Mouse (Mus musculus) heart, adult 11 months (tissue): ENCODE measurements around the gene Tnfsf13.
"Not testable (repeated sequence)": the region's sequence is repeated elsewhere in the genome, so short reads cannot be mapped to it uniquely, and the experiment has no call there.

ENCODE experiments used
- DNase-seq: peaks from one replicate; pipeline ENCODE4 v3.0.0; 2022

Gene Tnfsf13

DNA sequence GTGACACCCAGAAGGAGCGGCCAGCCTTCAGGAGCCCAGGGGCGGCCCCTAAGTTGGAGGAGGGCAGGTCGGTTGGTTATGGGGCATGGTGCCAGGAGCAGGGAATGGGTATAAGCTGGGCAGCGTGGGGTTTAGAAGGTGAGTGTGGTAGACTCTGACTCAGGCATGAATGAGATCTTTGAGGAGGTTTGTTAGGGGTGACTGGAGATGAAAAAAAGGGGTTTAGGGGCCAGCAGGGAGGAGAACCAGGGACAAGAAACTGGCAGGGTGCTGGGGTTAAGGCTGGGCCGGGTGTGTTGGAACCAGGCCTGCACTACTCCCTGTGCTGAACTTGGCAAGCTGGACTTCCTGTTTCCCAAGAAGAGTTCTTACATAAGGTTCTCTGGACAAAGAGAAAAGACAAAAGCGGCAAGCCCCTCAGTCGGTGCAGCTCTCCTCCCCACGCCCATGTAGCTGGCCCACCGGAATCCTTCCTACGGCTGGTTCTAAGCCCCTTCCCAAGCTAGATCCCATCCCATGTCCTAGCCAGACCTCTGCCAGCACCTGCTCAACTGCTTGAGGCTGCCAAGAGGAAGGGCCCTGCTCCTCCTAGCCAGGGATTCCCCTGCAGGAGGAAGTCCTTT lies at the start of gene Tnfsf13:
TSS of gene Tnfsf13 (minus strand) at position 259 of the 623 bp plus-strand sequence.
- DNase-seq: peak; percentile 100

DNA sequence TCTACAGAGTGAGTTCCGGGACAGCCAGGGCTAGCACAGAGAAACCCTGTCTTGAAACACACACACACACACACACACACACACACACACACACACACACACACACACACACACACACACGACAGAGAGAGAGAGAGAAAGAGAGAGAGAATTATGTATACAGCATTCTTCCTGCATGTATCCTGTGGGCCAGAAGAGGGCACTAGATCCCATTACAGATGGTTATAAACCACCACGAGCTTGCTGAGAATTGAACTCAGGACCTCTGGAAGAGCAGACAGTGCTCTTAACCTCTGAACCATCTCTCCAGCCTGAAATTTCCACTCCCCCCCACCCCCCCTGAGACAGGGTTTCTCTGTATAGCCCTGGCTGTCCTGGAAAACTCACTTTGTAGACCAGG lies 45.8 kb upstream of the Tnfsf13 start:
- DNase-seq: not testable (repeated sequence)

DNA sequence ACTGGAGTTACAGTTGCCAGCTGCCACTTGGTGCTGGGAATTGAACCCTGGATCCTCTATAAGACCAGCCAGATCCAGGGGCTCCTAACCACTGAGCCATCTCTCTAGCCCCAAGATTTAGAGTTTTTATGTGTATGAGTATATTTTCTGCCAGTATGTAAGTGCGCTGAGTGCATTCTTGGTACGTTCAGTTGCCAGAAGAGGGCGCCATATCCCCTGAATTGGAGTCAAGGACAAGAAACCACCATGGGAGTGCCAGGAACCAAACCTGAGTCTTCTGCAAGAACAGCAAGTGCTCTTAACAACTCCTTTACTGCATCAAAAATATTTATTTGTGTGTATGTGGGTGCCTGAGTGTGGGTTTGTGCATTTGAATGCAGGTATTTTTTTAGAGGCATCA lies 43.5 kb upstream of the Tnfsf13 start:
- peak; percentile 93 for DNase-seq

GRCm38 (mm10) chr11:69725951-69726350 lies 40.4 kb upstream of the Tnfsf13 start:
- no peak for DNase-seq

DNA sequence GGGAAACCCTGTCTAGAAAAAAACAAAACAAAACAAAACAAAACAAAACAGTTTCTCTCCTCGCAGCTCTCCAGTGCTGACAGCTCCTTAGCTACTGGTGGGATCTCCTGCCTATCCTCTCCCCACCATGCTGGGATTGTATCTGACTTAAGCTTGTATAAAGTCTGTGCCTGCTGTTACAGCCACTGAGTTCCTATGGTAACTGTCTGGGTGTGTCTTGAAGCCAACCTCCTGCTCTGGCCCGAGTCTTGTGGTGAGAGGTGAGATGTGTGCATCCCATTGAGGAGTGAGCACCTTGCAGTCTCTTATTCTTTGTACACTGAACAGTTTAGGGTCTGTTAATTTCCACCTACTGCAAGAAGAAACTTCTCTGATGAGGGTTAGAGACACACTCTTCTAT lies 37.5 kb upstream of the Tnfsf13 start:
- no peak for DNase-seq

DNA sequence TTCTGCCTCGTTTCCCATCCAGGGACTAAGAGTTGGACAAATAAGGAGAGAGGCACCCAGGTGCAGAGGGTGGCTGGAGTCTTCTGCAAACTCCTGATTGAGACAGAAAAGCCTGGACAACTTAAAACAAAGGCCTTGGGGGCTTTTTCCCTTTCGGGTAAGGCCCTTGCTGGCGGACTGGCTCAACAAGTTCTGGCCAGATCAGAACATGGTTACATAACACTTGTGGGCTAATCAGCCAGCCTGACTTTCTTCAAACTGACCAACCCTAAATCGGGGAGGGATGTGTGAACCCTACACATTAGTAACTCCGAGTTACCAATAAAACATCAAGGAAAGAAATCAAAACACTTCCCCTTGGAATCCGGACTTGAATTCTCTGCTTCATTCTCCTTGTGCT lies 35.3 kb upstream of the Tnfsf13 start:
- no peak for DNase-seq

DNA sequence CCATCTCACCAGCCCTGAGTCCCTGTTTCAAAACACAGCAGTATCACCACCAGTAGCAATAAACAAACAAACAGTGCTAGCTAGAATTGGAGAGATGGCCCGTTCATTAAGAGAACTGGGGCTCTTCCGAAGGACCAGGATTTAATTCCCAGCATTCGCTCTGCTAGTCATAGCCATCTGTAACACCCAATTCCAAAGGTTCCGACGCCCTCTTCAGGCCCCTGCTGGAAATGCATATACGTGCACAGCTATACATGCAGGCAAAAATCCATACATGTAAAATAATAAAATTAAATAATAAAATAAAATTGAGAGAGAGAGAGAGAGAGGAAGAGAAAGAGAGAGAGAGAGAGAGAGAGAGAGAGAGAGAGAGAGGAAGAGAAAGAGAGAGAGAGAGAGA lies 33.8 kb upstream of the Tnfsf13 start:
- DNase-seq: no peak

GRCm38 (mm10) chr11:69718661-69719060 lies 33.1 kb upstream of the Tnfsf13 start:
- no peak for DNase-seq

GRCm38 (mm10) chr11:69716953-69717352 lies 31.4 kb upstream of the Tnfsf13 start:
- no peak for DNase-seq

DNA sequence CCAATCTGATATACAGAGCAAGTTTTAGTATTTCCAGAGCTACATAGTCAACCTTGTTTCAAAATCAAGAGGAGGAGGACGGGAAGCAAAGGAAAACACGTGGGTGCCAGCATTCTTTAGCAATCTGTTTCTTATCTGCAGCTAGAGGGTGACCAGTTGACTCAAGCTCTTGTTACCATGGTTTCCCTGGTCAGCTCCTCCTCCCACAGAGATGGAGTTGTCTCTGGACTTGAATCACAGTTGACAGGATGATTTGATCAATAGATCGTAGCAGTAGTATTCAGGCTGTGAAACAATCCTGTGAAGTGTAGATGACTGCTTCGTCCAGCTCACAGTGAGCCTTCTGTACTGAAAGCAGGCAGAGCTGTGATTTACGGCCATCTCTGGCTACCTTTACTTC lies 30.3 kb upstream of the Tnfsf13 start:
- peak; percentile 90 for DNase-seq

GRCm38 (mm10) chr11:69715482-69715881 lies 29.9 kb upstream of the Tnfsf13 start:
- peak; percentile 89 for DNase-seq

GRCm38 (mm10) chr11:69714636-69715329 lies 29.2 kb upstream of the Tnfsf13 start:
- peak; percentile 87 for DNase-seq

GRCm38 (mm10) chr11:69712954-69713672 lies 27.5 kb upstream of the Tnfsf13 start:
- no peak for DNase-seq

- DNase-seq: no peak
These were observed 25.5 kb upstream of the Tnfsf13 start for GRCm38 (mm10) chr11:69711082-69711481.

GRCm38 (mm10) chr11:69710470-69710869 lies 24.9 kb upstream of the Tnfsf13 start:
- DNase-seq: no peak

DNA sequence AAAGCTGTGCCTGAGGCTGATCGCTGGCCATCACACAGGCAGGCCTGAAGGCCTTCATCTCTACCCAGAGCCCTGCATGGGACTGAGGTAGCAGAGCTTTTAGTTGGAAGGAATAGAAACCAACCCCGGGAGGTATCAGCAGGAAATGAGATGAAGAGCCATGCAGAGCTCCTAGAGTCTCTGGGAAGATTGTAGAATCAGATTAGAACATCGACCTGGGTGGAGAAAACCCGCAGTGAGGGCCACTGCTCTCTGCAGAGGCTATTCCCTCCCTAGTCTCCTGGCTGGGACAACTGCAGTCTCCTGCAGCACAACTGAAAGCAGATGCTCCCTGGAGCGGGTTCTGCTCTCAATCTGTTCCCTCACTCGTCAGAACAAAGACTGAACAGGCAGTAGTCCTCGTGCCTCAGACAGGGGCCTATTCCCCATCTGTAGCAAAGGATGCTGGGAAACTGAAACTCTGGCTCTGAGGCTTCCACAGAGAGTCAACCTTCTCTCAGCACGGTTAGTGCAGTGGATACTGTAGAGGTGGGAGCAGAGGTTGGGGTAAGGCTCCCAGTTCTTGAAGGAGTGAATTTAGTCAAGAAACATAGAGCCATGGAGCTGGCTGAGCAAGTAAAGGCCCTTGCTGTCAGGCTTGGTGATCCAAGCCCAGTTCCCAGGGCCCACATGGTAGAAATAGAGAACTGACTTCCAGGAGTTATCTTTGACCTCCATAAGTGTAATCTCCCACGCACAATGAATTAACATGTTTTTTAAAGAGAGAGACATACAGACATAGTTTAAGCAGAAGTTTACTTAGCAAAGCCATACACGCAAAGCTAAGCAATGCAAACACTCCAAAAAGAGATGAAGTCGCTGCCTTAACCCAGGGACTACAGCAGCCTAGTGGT lies 24.2 kb upstream of the Tnfsf13 start:
- no peak for DNase-seq

GRCm38 (mm10) chr11:69708614-69709265 lies 23.2 kb upstream of the Tnfsf13 start:
- no peak for DNase-seq

- no peak for DNase-seq
These were observed 22.3 kb upstream of the Tnfsf13 start for GRCm38 (mm10) chr11:69707873-69708381.

DNA sequence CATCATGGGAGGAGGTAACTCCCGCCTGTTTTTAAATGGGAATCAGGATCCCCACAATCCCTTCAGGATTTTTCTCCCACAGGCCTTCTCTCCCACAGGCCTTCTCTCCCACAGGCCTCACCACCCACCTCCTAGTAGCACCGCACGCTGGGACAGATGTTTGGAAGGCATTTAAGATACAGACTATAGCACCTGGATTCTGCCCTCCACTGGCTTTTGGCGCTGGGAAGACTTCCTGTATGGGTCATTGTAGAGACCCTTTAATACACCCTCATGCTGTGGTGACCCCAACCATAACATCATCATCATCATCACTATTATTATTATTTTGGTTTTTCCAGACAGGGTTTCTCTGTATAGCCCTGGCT lies 21.9 kb upstream of the Tnfsf13 start:
- no peak for DNase-seq

GRCm38 (mm10) chr11:69706775-69707479 lies 21.3 kb upstream of the Tnfsf13 start:
- peak; percentile 99 for DNase-seq

DNA sequence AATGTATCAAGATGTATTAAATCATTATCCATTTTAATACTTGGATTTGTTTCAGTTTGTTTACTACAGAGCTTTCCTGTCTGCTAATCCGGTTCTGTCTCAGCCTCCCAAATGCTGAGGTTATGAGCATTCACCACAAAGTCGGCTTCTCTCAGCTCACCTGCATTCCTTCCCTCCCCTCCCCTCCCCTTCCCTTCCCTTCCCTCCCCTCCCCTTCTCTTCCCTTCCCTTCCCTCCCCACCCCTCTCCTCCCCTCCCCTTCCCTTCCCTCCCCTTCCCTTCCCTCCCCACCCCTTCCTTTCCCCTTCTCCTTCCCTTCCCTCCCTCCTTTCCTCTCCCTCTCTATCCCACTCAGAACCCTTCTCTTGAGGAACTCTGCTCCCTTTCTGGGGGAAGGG lies 19.0 kb upstream of the Tnfsf13 start:
- DNase-seq: no peak
